In genomic region chr12:38301497-38301896, GRCm38 (mm10) we compare ENCODE assay signal across 11 mouse cellular contexts.
DNase-seq lines count a peak whose midpoint lies in the region; ATAC-seq lines count a peak whose summit lies in the region.
"Had no signal": no experiment of that assay in that cellular context is flagged by ENCODE, and none has a peak within 500 bp of the region (broad histone marks: within the 10 kb centered on the region; RNA-seq: fewer than 3 reads in every experiment).

No protein-coding gene starts in this region.

- 51% methylated on average over 1 of the region's 1 CpGs for WGBS in forebrain, embryonic 14.5 days
- WGBS in forebrain, embryonic 11.5 days, result 97% methylated on average over 1 of the region's 1 CpGs

- no peak overlapping the region for H3K27ac ChIP-seq in forebrain, embryonic 14.5 days (ENCODE audit: low read depth, low read length)
- no peak overlapping the region for H3K27ac ChIP-seq in forebrain, embryonic 11.5 days (ENCODE audit: low read depth, low read length)

- peak; percentile 88 for DNase-seq in forebrain, embryonic 14.5 days (ENCODE audit: low spot score)
- no peak for DNase-seq in forebrain, embryonic 11.5 days (ENCODE audit: low spot score)
- DNase-seq in cerebellum, adult 11 months, result peak; percentile 79
- peak; percentile 68 to 74 for DNase-seq in frontal cortex, postnatal 36 days (ENCODE audit: low spot score in 2 of 2)
- peak; percentile 23 to 83 for DNase-seq in left cerebral cortex, postnatal 25 days (ENCODE audit: low spot score in 2 of 2)
- no peak for DNase-seq in spleen, postnatal 4 days (ENCODE audit: low spot score in 2 of 2)
- no peak for DNase-seq in gastrocnemius, postnatal 36 days
- DNase-seq: heart, postnatal 10 days; kidney, postnatal 10 days; lung, embryonic 14.5 days had no signal

- H3K9ac ChIP-seq in forebrain, embryonic 14.5 days (ENCODE audit: low read length), result no peak overlapping the region
- no peak overlapping the region for H3K9ac ChIP-seq in forebrain, embryonic 11.5 days (ENCODE audit: low read length)
- H3K9ac ChIP-seq: lung, embryonic 14.5 days had no signal

- no peaks in the 10 kb centered on the region for H3K9me3 ChIP-seq in forebrain, embryonic 14.5 days (replicated peaks; ENCODE audit: control insufficient read depth, low read length)
- no peaks in the 10 kb centered on the region for H3K9me3 ChIP-seq in forebrain, embryonic 11.5 days (ENCODE audit: control insufficient read depth, low read length)

- H3K4me3 ChIP-seq in forebrain, embryonic 14.5 days (ENCODE audit: low read depth, low read length), result no peak overlapping the region
- no peak overlapping the region for H3K4me3 ChIP-seq in forebrain, embryonic 11.5 days (ENCODE audit: low read depth, low read length)

- no peak overlapping the region for H3K4me2 ChIP-seq in forebrain, embryonic 14.5 days (ENCODE audit: low read length)
- no peak overlapping the region for H3K4me2 ChIP-seq in forebrain, embryonic 11.5 days (ENCODE audit: low read depth, low read length, severe bottlenecking)
- H3K4me2 ChIP-seq: lung, embryonic 14.5 days had no signal

- H3K36me3 ChIP-seq in forebrain, embryonic 14.5 days (ENCODE audit: control insufficient read depth, insufficient read depth, low read length), result no peaks in the 10 kb centered on the region
- H3K36me3 ChIP-seq in forebrain, embryonic 11.5 days (ENCODE audit: control insufficient read depth, insufficient read depth, low read length), result no peaks in the 10 kb centered on the region

- H3K27me3 ChIP-seq in forebrain, embryonic 14.5 days (replicated peaks; ENCODE audit: control insufficient read depth, insufficient read depth, low read length), result no peaks in the 10 kb centered on the region
- no peaks in the 10 kb centered on the region for H3K27me3 ChIP-seq in forebrain, embryonic 11.5 days (ENCODE audit: control insufficient read depth, insufficient read depth, low read length)

- peaks cover 4% of the 10 kb centered on the region; the same call in 1 of the 2 replicates for H3K4me1 ChIP-seq in forebrain, embryonic 14.5 days (ENCODE audit: control insufficient read depth, insufficient read depth, low read length)
- no peaks in the 10 kb centered on the region; the same call in 1 of the 2 replicates for H3K4me1 ChIP-seq in forebrain, embryonic 11.5 days (replicated peaks; ENCODE audit: control insufficient read depth, insufficient read depth, low read length)

- ATAC-seq in forebrain, embryonic 14.5 days, result peak; percentile 76; the same call in 1 of the 2 replicates
- no peak for ATAC-seq in forebrain, embryonic 11.5 days (replicated peaks; ENCODE audit: low FRiP score)
- no peak for ATAC-seq in erythroblast, adult 5-6 weeks (replicated peaks; ENCODE audit: low FRiP score, poor library complexity, severe bottlenecking)

- intact Hi-C loops in left cerebral cortex, postnatal 25 days (cut with DNase I), result no loop called here
- intact Hi-C loops in gastrocnemius, postnatal 36 days (cut with DNase I), result no loop called here

Comparison
In these comparisons a context has a peak if more than half of its experiments do, and no peak if none do; other contexts are left out.
1. DNase-seq: peak in forebrain, embryonic 14.5 days (single experiment), cerebellum, adult 11 months (single experiment), frontal cortex, postnatal 36 days (2 of 2) and left cerebral cortex, postnatal 25 days (2 of 2); none in forebrain, embryonic 11.5 days (single experiment), spleen, postnatal 4 days (0 of 2) and gastrocnemius, postnatal 36 days (0 of 2).